10 mouse cellular contexts compared by ENCODE assay signal in the genomic region with DNA sequence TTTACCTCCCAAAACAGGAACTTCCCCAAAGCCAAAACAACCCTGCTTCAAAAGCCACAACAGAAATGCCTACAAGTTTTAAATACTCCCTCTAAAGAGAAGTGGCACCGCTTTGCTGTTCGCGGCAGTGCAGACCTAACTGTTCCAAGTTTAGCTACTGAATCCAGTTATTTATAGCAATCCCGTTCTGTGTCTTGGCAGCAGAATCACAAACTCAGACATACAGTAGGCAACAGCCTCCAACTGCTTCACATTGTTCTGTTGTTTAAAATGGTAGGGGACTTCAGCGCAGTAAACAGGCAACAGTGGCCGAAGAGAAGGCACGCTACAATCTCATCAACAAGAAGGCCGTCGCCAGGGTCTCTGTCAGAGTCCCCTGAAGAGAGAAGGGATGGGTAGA.
DNase-seq lines count a peak whose midpoint lies in the region; ATAC-seq lines count a peak whose summit lies in the region.
"Had no signal": no experiment of that assay in that cellular context is flagged by ENCODE, and none has a peak within 500 bp of the region (broad histone marks: within the 10 kb centered on the region; RNA-seq: fewer than 3 reads in every experiment).

No protein-coding gene starts in this region.

- no peak overlapping the region for H3K9ac ChIP-seq in forebrain, embryonic 16.5 days (replicated peaks; ENCODE audit: low read depth, low read length)
- no peak overlapping the region for H3K9ac ChIP-seq in forebrain, embryonic 13.5 days
- no peak overlapping the region for H3K9ac ChIP-seq in intestine, embryonic 16.5 days (ENCODE audit: low read depth, low read length)
- no peak overlapping the region for H3K9ac ChIP-seq in liver, embryonic 11.5 days (ENCODE audit: low read depth, low read length)
- H3K9ac ChIP-seq: limb, embryonic 12.5 days had no signal

- peaks cover 17% of the 10 kb centered on the region for H3K4me1 ChIP-seq in forebrain, embryonic 16.5 days (replicated peaks; ENCODE audit: control insufficient read depth, insufficient read depth, low read length)
- H3K4me1 ChIP-seq in forebrain, embryonic 13.5 days = peaks cover 15% of the 10 kb centered on the region
- H3K4me1 ChIP-seq in intestine, embryonic 16.5 days (ENCODE audit: control insufficient read depth, insufficient read depth, low read length) = peaks cover 13% of the 10 kb centered on the region
- peaks cover 8% of the 10 kb centered on the region; the same call in 1 of the 2 replicates for H3K4me1 ChIP-seq in liver, embryonic 11.5 days (replicated peaks; ENCODE audit: control insufficient read depth, insufficient read depth, low read length)

- H3K27ac ChIP-seq in forebrain, embryonic 16.5 days (ENCODE audit: low read length) = peak overlapping the region; percentile 86
- no peak overlapping the region for H3K27ac ChIP-seq in forebrain, embryonic 13.5 days
- peak overlapping the region; percentile 21; the same call in 1 of the 2 replicates for H3K27ac ChIP-seq in intestine, embryonic 16.5 days (ENCODE audit: low read length)
- no peak overlapping the region for H3K27ac ChIP-seq in liver, embryonic 11.5 days (ENCODE audit: low read depth, low read length)
- H3K27ac ChIP-seq: limb, embryonic 12.5 days had no signal

- H3K9me3 ChIP-seq in forebrain, embryonic 16.5 days (ENCODE audit: control insufficient read depth, low read length) = 0 out of 2 replicates have a peak, but pooled peaks cover under 1% of the 10 kb centered on the region
- H3K9me3 ChIP-seq in forebrain, embryonic 13.5 days (replicated peaks) = no peaks in the 10 kb centered on the region
- H3K9me3 ChIP-seq in intestine, embryonic 16.5 days (ENCODE audit: control insufficient read depth, low read length) = no peaks in the 10 kb centered on the region
- H3K9me3 ChIP-seq in liver, embryonic 11.5 days (ENCODE audit: control insufficient read depth, low read length) = no peaks in the 10 kb centered on the region
- H3K9me3 ChIP-seq: limb, embryonic 12.5 days had no signal

- WGBS in forebrain, embryonic 16.5 days = 71% methylated on average over 9 of the region's 9 CpGs
- 90% methylated on average over 9 of the region's 9 CpGs for WGBS in forebrain, embryonic 13.5 days
- 76% methylated on average over 9 of the region's 9 CpGs for WGBS in intestine, embryonic 16.5 days
- 87% methylated on average over 9 of the region's 9 CpGs for WGBS in liver, embryonic 11.5 days

- H3K36me3 ChIP-seq in forebrain, embryonic 16.5 days (ENCODE audit: control insufficient read depth, insufficient read depth) = peaks cover 10% of the 10 kb centered on the region
- H3K36me3 ChIP-seq in forebrain, embryonic 13.5 days (ENCODE audit: poor library complexity, severe bottlenecking) = peaks cover 28% of the 10 kb centered on the region
- H3K36me3 ChIP-seq in intestine, embryonic 16.5 days (ENCODE audit: control insufficient read depth, insufficient read depth, low read length) = peaks cover 12% of the 10 kb centered on the region
- peaks cover 5% of the 10 kb centered on the region; the same call in 1 of the 2 replicates for H3K36me3 ChIP-seq in liver, embryonic 11.5 days (ENCODE audit: control insufficient read depth, insufficient read depth, low read length)

- peak; percentile 24; the same call in 1 of the 2 replicates for ATAC-seq in forebrain, embryonic 16.5 days
- no peak for ATAC-seq in forebrain, embryonic 13.5 days
- no peak for ATAC-seq in intestine, embryonic 16.5 days
- no peak for ATAC-seq in liver, embryonic 11.5 days (replicated peaks; ENCODE audit: low FRiP score)

- no peak overlapping the region for H3K4me2 ChIP-seq in forebrain, embryonic 16.5 days (ENCODE audit: low read length)
- no peak overlapping the region for H3K4me2 ChIP-seq in forebrain, embryonic 13.5 days
- H3K4me2 ChIP-seq in intestine, embryonic 16.5 days (ENCODE audit: low read depth, low read length) = no peak overlapping the region
- no peak overlapping the region for H3K4me2 ChIP-seq in liver, embryonic 11.5 days
- H3K4me2 ChIP-seq: limb, embryonic 12.5 days had no signal

- H3K27me3 ChIP-seq in forebrain, embryonic 16.5 days (replicated peaks; ENCODE audit: control insufficient read depth, insufficient read depth, low read length) = no peaks in the 10 kb centered on the region
- no peaks in the 10 kb centered on the region for H3K27me3 ChIP-seq in forebrain, embryonic 13.5 days
- H3K27me3 ChIP-seq in intestine, embryonic 16.5 days (replicated peaks; ENCODE audit: control insufficient read depth, insufficient read depth, low read length) = no peaks in the 10 kb centered on the region
- H3K27me3 ChIP-seq in liver, embryonic 11.5 days (replicated peaks; ENCODE audit: control insufficient read depth, insufficient read depth, low read length) = no peaks in the 10 kb centered on the region
- H3K27me3 ChIP-seq: limb, embryonic 12.5 days had no signal

- no peak overlapping the region for H3K4me3 ChIP-seq in forebrain, embryonic 16.5 days (replicated peaks; ENCODE audit: low read length)
- no peak overlapping the region for H3K4me3 ChIP-seq in forebrain, embryonic 13.5 days
- H3K4me3 ChIP-seq in intestine, embryonic 16.5 days (ENCODE audit: low read length) = no peak overlapping the region
- H3K4me3 ChIP-seq in liver, embryonic 11.5 days (ENCODE audit: low read depth, low read length) = no peak overlapping the region
- H3K4me3 ChIP-seq: limb, embryonic 12.5 days had no signal

- peak; percentile 47 for DNase-seq in lung, postnatal 10 days
- DNase-seq in lung, postnatal 14 days = no peak
- peak; percentile 44 for DNase-seq in skeletal muscle tissue, adult 2 months (ENCODE audit: low read depth, low spot score)
- DNase-seq in liver, embryonic 11.5 days (ENCODE audit: low spot score) = no peak
- no peak for DNase-seq in c-Kit-positive CD71-positive TER-119-positive erythroid progenitor cells, embryonic 14.5 days (ENCODE audit: low spot score)
- DNase-seq: thymus, postnatal 36 days had no signal

Comparison
In these comparisons a context has a peak if more than half of its experiments do, and no peak if none do; other contexts are left out.
1. H3K27ac ChIP-seq: peak in forebrain, embryonic 16.5 days (single experiment) and intestine, embryonic 16.5 days (single experiment); none in forebrain, embryonic 13.5 days (single experiment) and liver, embryonic 11.5 days (single experiment).
2. DNase-seq: peak in lung, postnatal 10 days (single experiment) and skeletal muscle tissue, adult 2 months (single experiment); none in lung, postnatal 14 days (single experiment), liver, embryonic 11.5 days (single experiment) and c-Kit-positive CD71-positive TER-119-positive erythroid progenitor cells, embryonic 14.5 days (single experiment).